Mouse (Mus musculus) spleen, postnatal 10 days (tissue): Measurements from ENCODE around the gene Wee1.
"Not testable (repeated sequence)": the region's sequence is repeated elsewhere in the genome, so short reads cannot be mapped to it uniquely, and the experiment has no call there.

Experiments used
- DNase-seq, 2 experiments: peaks; one replicate each; pipeline ENCODE4 v3.0.0; 2021 to 2022; ENCODE audit warnings: low spot score in 2 of 2

Wee1 gene

DNA sequence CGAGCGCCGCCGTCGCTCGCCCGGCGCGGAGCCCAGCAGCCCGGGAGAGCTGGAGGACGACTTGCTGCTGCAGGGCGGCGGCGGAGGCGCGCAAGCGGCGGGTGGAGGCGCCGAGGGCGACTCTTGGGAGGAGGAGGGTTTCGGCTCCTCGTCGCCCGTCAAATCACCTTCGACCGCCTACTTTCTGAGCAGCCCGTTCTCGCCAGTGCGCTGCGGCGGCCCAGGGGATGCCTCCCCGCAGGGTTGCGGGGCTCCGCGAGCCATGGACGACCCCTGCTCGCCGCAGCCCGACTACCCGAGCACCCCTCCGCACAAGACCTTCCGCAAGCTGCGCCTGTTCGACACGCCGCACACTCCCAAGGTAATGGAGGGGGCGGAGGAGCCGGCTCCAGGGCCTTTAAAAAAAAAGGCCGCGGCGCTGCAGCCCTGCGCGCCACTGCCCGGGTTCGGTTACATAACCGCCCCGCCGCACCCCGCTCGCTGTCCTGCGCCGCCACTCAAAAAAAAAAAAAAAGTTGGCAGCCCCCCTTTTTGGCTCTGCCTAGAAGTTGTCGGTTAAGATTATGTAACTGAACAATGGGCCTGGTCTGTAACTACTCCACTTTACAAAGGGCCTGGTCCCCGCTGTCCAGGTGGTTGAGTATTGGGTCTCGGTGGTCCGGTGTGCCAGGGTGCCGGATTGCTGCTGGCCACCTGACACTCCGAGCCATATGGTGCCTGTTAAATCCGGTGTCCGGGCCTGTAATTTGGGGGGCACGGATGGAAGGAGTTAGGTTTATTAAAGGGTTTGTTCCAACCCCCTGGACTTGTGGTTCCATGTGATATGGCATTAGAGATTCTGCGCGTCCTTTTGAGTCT is 948 bp downstream of the Wee1 start:
- DNase-seq = peak; percentile 68 to 73

- DNase-seq = peak; percentile 26 to 41
Measured at GRCm38 (mm10) chr7:110123844-110124555, 2.2 kb downstream of the Wee1 start.

DNA sequence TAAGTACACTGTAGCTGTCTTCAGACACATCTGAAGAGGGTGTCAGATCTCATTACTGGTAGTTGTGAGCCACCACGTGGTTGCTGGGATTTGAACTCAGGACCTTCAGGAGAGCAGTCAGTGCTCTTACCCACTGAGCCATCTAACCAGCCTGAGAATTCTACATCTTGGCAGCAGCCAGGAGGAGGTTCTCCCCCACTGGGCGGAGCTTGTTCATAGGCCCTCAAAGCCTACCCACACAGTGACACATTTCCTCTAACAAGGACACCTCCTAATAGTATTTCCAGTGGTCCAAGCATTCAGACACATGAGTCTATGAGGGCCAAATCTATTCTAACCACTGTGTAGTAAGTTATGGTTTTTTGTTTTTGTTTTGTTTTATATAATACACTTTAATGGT is 6.7 kb downstream of the Wee1 start:
- DNase-seq = no peak

- DNase-seq = not testable (repeated sequence)
Measured at GRCm38 (mm10) chr7:110132272-110132671, 10.4 kb downstream of the Wee1 start.

- DNase-seq = no peak
Measured at GRCm38 (mm10) chr7:110133988-110134387, 12.1 kb downstream of the Wee1 start.

DNA sequence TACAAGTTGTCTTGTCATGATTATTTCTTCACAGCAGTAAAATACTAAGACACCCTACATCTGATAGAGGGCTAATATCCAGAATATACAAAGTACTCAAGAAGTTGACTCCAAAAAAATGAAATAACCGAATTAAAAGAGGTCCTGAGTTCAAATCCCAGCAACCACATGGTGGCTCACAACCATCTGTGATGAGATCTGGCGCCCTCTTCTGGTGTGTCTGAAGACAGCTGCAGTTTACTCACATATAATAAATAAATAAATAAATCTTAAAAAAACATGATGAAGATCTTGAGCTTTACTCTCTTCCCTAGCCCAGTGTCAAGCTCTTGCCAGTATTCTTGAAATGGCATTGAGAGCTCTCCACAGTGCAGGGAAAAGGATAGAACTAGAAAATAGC is 16.7 kb downstream of the Wee1 start:
- DNase-seq = no peak

DNA sequence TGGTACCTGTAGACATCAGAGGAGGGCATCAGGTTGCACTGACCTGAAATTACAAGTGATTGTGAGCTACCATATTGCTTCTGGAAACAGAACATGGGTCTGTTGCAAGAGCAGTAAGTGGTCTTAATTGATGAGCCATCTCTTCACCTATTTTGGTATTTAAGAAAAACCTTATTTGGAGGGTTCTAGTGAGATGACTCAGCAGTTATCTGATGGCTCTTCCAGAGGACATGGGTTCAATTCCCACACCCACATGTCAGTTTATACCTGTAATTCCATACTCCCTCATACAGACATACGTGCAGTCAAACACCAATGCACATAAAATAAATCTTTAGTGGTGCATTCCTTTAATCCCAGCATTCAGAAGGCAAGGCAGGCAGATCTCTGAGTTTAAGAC is 22.0 kb downstream of the Wee1 start:
- DNase-seq = no peak

DNA sequence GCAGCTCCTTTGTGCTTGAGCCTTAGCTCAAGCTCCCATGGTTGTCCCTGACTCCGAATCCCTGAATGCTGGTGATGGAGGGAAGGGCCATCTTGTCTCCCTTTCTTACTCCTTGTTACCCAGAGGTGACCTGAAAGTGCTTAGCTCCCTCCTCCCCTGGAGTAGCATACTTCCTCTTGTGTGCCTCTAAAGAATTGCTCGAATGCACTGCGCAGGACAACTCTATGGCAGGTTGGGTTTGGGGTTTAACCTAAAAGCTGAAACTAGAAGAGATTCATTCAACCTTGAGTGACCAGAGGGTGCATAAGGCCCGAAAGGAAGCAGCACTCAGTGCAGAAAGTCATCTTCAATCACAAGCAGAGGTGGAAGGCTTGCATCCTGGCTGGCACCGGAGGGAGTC is 31.0 kb downstream of the Wee1 start:
- DNase-seq = no peak

- DNase-seq = peak; percentile 24 to 58
Measured at GRCm38 (mm10) chr7:110156712-110157260, 34.9 kb downstream of the Wee1 start.

GRCm38 (mm10) chr7:110157261-110157910 is 35.5 kb downstream of the Wee1 start:
- DNase-seq = peak; percentile 15 to 19

- DNase-seq = no peak
Measured at GRCm38 (mm10) chr7:110158073-110158472, 36.2 kb downstream of the Wee1 start.

GRCm38 (mm10) chr7:110160109-110160508 is 38.3 kb downstream of the Wee1 start:
- DNase-seq = not testable (repeated sequence)

DNA sequence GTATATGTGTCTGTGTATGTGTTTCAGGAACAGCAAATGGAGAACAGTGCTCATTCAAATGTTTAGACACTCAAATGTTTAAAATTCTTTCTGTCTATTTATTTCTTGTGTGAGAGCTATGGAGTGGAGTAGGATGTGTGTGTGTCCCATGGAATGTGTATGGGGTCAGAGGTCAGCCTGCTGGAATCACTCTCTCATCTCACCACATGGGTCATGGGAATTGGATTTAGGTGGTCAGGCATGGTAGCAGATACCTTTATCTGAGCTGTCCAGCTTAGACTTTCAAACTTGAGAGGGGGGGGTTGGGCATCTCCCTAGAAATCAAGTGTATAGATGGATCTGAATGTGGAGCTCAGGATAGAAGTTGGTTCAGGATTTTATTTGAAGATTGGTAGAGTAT is 38.8 kb downstream of the Wee1 start:
- no peak for DNase-seq

DNA sequence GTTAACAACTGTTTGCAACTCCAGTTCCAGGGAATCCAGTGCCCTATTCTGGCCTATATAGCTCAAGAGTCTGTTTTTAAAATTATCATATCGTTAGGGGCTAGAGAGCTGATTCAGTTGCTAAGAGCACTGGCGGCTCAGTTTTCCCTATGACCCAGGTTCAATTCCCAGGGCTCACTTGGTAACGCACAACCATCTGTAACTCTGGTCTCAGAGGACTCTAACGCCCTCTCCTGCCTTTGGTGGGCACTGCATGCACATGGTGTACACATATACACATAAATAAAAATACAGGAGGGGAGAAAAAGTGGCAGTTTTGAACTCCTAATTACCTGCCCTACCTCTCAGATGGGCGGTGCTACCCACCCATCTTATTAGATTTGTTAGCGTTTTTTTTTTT is 41.2 kb downstream of the Wee1 start:
- peak in 1 of 2 experiments; percentile 40 for DNase-seq

- peak; percentile 83 to 90 for DNase-seq
Measured at GRCm38 (mm10) chr7:110164103-110164681, 42.3 kb downstream of the Wee1 start.

DNA sequence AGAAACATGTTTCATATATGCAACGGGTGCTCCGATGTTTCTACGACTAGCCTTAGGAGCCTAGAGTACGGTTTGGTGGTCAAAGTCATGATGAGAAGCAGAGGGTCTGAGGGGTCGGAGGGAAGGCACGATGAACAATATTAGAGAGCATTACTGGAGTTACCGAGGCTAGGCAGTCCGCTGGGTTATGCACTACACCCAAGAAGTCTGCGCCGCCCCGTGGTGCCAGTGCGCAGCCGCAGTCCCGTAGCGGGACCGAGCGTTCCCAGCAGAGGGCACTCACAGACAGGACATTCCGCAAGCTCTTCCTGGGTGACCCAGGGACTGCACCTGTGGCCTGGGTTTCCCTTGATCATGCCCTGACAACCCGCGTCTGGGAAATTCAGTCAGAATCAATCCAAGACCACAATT is 42.9 kb downstream of the Wee1 start:
- peak; percentile 90 to 95 for DNase-seq

GRCm38 (mm10) chr7:110166233-110166632 is 44.4 kb downstream of the Wee1 start:
- peak in 1 of 2 experiments; percentile 56 for DNase-seq

- no peak for DNase-seq
Measured at GRCm38 (mm10) chr7:110179208-110179607, 57.4 kb downstream of the Wee1 start.

DNA sequence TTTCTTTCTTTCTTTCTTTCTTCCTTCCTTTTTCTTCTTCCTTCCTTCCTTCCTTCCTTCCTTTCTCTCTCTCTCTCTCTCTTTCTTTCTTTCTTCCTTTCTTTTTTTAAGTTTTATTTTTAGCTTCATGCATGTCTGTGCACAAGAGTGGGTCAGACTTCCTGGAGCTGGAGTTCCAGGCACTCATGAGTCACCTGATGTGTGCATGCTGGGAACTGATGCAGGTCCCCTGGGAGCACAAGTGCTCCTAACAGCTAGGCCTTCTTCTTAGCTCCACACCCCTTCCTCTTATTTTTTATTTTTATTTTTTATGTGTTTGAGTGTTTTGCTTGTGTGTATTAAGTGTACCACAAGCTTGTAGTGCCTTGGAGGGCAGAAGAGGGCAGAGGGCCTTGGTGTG is 58.8 kb downstream of the Wee1 start:
- DNase-seq = no peak

GRCm38 (mm10) chr7:110181446-110181845 is 59.6 kb downstream of the Wee1 start:
- no peak for DNase-seq

DNA sequence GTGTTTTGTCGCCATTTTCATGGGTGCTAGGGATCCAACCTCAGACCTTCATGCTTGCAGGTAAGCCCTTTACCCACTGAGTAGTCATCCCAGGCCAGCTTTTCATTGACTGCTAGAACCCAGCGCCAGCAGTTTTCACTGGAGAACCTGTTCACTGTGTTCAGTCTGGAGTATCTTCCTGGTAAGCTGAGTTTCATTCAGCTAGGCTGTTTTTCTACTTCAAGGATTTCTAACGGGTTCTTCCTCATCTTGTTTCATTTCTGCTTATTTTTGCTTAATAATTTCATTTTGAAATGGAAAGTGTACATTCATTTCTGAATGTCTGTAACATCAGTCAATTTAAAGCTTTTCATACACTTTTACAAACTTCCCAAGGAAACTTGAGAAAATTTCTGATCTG is 62.8 kb downstream of the Wee1 start:
- no peak for DNase-seq

DNA sequence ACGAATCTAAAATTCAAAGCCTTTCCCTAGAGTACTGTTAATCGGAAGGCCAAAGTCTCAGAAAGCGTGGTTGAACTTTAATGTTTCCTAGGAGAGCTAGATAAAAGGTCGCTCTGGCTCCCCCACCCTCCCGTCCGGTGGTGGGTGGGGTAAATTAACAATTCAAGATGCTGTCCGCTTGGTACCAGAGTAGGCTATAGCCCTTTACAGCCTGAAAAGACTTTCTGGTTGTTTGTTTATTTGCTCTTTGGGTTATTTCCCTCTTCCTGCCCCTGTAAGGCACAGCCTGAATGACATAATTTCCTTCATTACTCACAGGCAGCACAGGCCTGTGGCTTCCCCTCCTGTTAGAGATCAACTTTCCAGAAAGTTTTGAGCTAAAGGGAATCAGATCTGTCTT is 68.1 kb downstream of the Wee1 start:
- DNase-seq = no peak
